Mouse (Mus musculus): ENCODE measurements at regions not wholly inside any gene's neighbourhood (a gene's known extent, or its start where the extent isn't known, plus 50 kb on each side); places are given as distances from the start of the nearest gene placed in this dataset.

GRCm38 (mm10) chr9:120646806-120647667 lies 75.8 kb downstream of the Rpl14 start:
- Histone ChIP-seq H3K4me1 (ENCODE audit: control insufficient read depth, insufficient read depth, low read length) (no peaks in the 10 kb centered on the region), H3K27me3 (ENCODE audit: control insufficient read depth, insufficient read depth, low read length, poor library complexity, severe bottlenecking) (no peaks in the 10 kb centered on the region), H3K27ac (ENCODE audit: insufficient read depth, low read length) (no peak overlapping the region), H3K9ac (ENCODE audit: low read depth, poor library complexity, severe bottlenecking) (no peak overlapping the region), H3K9me3 (replicated peaks; ENCODE audit: control insufficient read depth, insufficient read depth, low read length, poor library complexity, severe bottlenecking) (no peaks in the 10 kb centered on the region), H3K36me3 (ENCODE audit: control insufficient read depth, insufficient read depth, low read length, poor library complexity, severe bottlenecking) (no peaks in the 10 kb centered on the region), H3K4me3 (ENCODE audit: low read depth, low read length) (no peak overlapping the region)
- TF ChIP-seq POLR2A (IDR thresholded peaks at IDR 0.05; ENCODE audit: insufficient read depth, low read length), result no peak
- no peak for TF ChIP-seq EP300 (IDR thresholded peaks at IDR 0.05; ENCODE audit: insufficient read depth, low read depth, low read length)

GRCm38 (mm10) chr9:120647668-120647955 lies 76.4 kb downstream of the Rpl14 start:
- Histone ChIP-seq H3K9me3 (replicated peaks; ENCODE audit: control insufficient read depth, insufficient read depth, low read length, poor library complexity, severe bottlenecking) (no peaks in the 10 kb centered on the region), H3K4me3 (ENCODE audit: low read depth, low read length) (no peak overlapping the region), H3K4me1 (ENCODE audit: control insufficient read depth, insufficient read depth, low read length) (no peaks in the 10 kb centered on the region), H3K27ac (ENCODE audit: insufficient read depth, low read length) (no peak overlapping the region), H3K36me3 (ENCODE audit: control insufficient read depth, insufficient read depth, low read length, poor library complexity, severe bottlenecking) (no peaks in the 10 kb centered on the region), H3K9ac (ENCODE audit: low read depth, poor library complexity, severe bottlenecking) (no peak overlapping the region), H3K27me3 (ENCODE audit: control insufficient read depth, insufficient read depth, low read length, poor library complexity, severe bottlenecking) (no peaks in the 10 kb centered on the region)
- TF ChIP-seq EP300 (IDR thresholded peaks at IDR 0.05; ENCODE audit: insufficient read depth, low read depth, low read length) (0 out of 2 replicates have a peak, but pooled peaks have one; percentile 26), CTCF (IDR thresholded peaks at IDR 0.05; ENCODE audit: low read depth, low read length) (no peak)

- H3K4me3 ChIP-seq (ENCODE audit: low read depth, low read length), result no peak overlapping the region
- no peak overlapping the region for H3K27ac ChIP-seq (ENCODE audit: insufficient read depth, low read length)
- no peaks in the 10 kb centered on the region for H3K9me3 ChIP-seq (replicated peaks; ENCODE audit: control insufficient read depth, insufficient read depth, low read length, poor library complexity, severe bottlenecking)
- no peaks in the 10 kb centered on the region for H3K36me3 ChIP-seq (ENCODE audit: control insufficient read depth, insufficient read depth, low read length, poor library complexity, severe bottlenecking)
- no peaks in the 10 kb centered on the region for H3K27me3 ChIP-seq (ENCODE audit: control insufficient read depth, insufficient read depth, low read length, poor library complexity, severe bottlenecking)
- no peak for TF ChIP-seq POLR2A (IDR thresholded peaks at IDR 0.05; ENCODE audit: insufficient read depth, low read length)
- TF ChIP-seq CTCF (IDR thresholded peaks at IDR 0.05; ENCODE audit: low read depth, low read length), result no peak
- TF ChIP-seq EP300 (IDR thresholded peaks at IDR 0.05; ENCODE audit: insufficient read depth, low read depth, low read length), result no peak
- H3K9ac ChIP-seq (ENCODE audit: low read depth, poor library complexity, severe bottlenecking), result no peak overlapping the region
- peaks cover 6% of the 10 kb centered on the region for H3K4me1 ChIP-seq (ENCODE audit: control insufficient read depth, insufficient read depth, low read length)
Measured at GRCm38 (mm10) chr9:120652733-120653132, 81.5 kb downstream of the Rpl14 start.

GRCm38 (mm10) chr9:120653170-120653569 lies 81.9 kb downstream of the Rpl14 start:
- Histone ChIP-seq H3K9me3 (replicated peaks; ENCODE audit: control insufficient read depth, insufficient read depth, low read length, poor library complexity, severe bottlenecking) (no peaks in the 10 kb centered on the region), H3K4me1 (ENCODE audit: control insufficient read depth, insufficient read depth, low read length) (peaks cover 6% of the 10 kb centered on the region), H3K9ac (ENCODE audit: low read depth, poor library complexity, severe bottlenecking) (no peak overlapping the region), H3K27me3 (ENCODE audit: control insufficient read depth, insufficient read depth, low read length, poor library complexity, severe bottlenecking) (no peaks in the 10 kb centered on the region), H3K4me3 (ENCODE audit: low read depth, low read length) (no peak overlapping the region), H3K27ac (ENCODE audit: insufficient read depth, low read length) (no peak overlapping the region), H3K36me3 (ENCODE audit: control insufficient read depth, insufficient read depth, low read length, poor library complexity, severe bottlenecking) (no peaks in the 10 kb centered on the region)
- no peak for TF ChIP-seq EP300 (IDR thresholded peaks at IDR 0.05; ENCODE audit: insufficient read depth, low read depth, low read length)
- no peak for TF ChIP-seq CTCF (IDR thresholded peaks at IDR 0.05; ENCODE audit: low read depth, low read length)
- TF ChIP-seq POLR2A (IDR thresholded peaks at IDR 0.05; ENCODE audit: insufficient read depth, low read length), result no peak

GRCm38 (mm10) chr9:120654736-120655135 lies 83.5 kb downstream of the Rpl14 start:
- TF ChIP-seq CTCF (IDR thresholded peaks at IDR 0.05; ENCODE audit: low read depth, low read length), result no peak
- no peak for TF ChIP-seq POLR2A (IDR thresholded peaks at IDR 0.05; ENCODE audit: insufficient read depth, low read length)
- TF ChIP-seq EP300 (IDR thresholded peaks at IDR 0.05; ENCODE audit: insufficient read depth, low read depth, low read length), result no peak
- Histone ChIP-seq H3K9me3 (replicated peaks; ENCODE audit: control insufficient read depth, insufficient read depth, low read length, poor library complexity, severe bottlenecking) (no peaks in the 10 kb centered on the region), H3K27ac (ENCODE audit: insufficient read depth, low read length) (no peak overlapping the region), H3K4me3 (ENCODE audit: low read depth, low read length) (no peak overlapping the region), H3K27me3 (ENCODE audit: control insufficient read depth, insufficient read depth, low read length, poor library complexity, severe bottlenecking) (no peaks in the 10 kb centered on the region), H3K36me3 (ENCODE audit: control insufficient read depth, insufficient read depth, low read length, poor library complexity, severe bottlenecking) (no peaks in the 10 kb centered on the region), H3K4me1 (ENCODE audit: control insufficient read depth, insufficient read depth, low read length) (peaks cover 6% of the 10 kb centered on the region), H3K9ac (ENCODE audit: low read depth, poor library complexity, severe bottlenecking) (no peak overlapping the region)

GRCm38 (mm10) chr9:120656976-120657375 lies 85.7 kb downstream of the Rpl14 start:
- peak; percentile 79 for TF ChIP-seq CTCF (IDR thresholded peaks at IDR 0.05; ENCODE audit: low read depth, low read length)
- 0 out of 2 replicates have a peak, but pooled peaks have one; percentile 16 for TF ChIP-seq EP300 (IDR thresholded peaks at IDR 0.05; ENCODE audit: insufficient read depth, low read depth, low read length)
- TF ChIP-seq POLR2A (IDR thresholded peaks at IDR 0.05; ENCODE audit: insufficient read depth, low read length), result no peak

More at GRCm38 (mm10) chr9:120656976-120657375, 85.7 kb downstream of the Rpl14 start:
- Histone ChIP-seq H3K27me3 (ENCODE audit: control insufficient read depth, insufficient read depth, low read length, poor library complexity, severe bottlenecking) (no peaks in the 10 kb centered on the region), H3K9ac (ENCODE audit: low read depth, poor library complexity, severe bottlenecking) (no peak overlapping the region), H3K9me3 (replicated peaks; ENCODE audit: control insufficient read depth, insufficient read depth, low read length, poor library complexity, severe bottlenecking) (no peaks in the 10 kb centered on the region), H3K36me3 (ENCODE audit: control insufficient read depth, insufficient read depth, low read length, poor library complexity, severe bottlenecking) (no peaks in the 10 kb centered on the region), H3K4me3 (ENCODE audit: low read depth, low read length) (no peak overlapping the region), H3K27ac (ENCODE audit: insufficient read depth, low read length) (no peak overlapping the region), H3K4me1 (ENCODE audit: control insufficient read depth, insufficient read depth, low read length) (peaks cover 6% of the 10 kb centered on the region)

Data from ES-Bruce4 (cell line).